Mouse (Mus musculus) heart, embryonic 14.5 days (tissue): Measurements from ENCODE around the gene Olfr54. TPM values are rescaled to one million over a fixed set of nuclear protein-coding genes. Genes with fewer than 3 reads are reported as not detected.

Source experiments
- ATAC-seq: fragments of 200-750 bp; cut with Nextera tagmentation; 2 replicates; pipeline ENCODE4 v1.8.0; 2017; ENCODE audit warnings: low read depth, moderate TSS enrichment; ENCODE audit not compliant: insufficient number of reproducible peaks, insufficient read depth, low FRiP score
- H3K27ac ChIP-seq, 2 experiments: fragments of 200-500 bp in 1 of 2; fragments of 300-500 bp in 1 of 2; sonication (generic) in 1 of 2; replicated peaks in 1 of 2; 2 replicates each; pipeline ENCODE4 v1.5.1; 2012 to 2014; ENCODE audit warnings: low read depth in 2 of 2, low read length in 2 of 2, control low read depth in 1 of 2, mild to moderate bottlenecking in 1 of 2, mixed read lengths in 1 of 2; ENCODE audit not compliant: control insufficient read depth in 1 of 2, insufficient read depth in 1 of 2
- H3K27me3 ChIP-seq: fragments of 300-500 bp; sonication (generic); 2 replicates; pipeline ENCODE4 v1.6.1; 2014; ENCODE audit warnings: mild to moderate bottlenecking, low read length, control low read depth; ENCODE audit not compliant: control insufficient read depth, insufficient read depth
- H3K36me3 ChIP-seq: fragments of 300-500 bp; sonication (generic); 2 replicates; pipeline ENCODE4 v1.6.1; 2014; ENCODE audit warnings: mild to moderate bottlenecking, control low read depth, low read length, mixed read lengths; ENCODE audit not compliant: control insufficient read depth, insufficient read depth
- H3K4me1 ChIP-seq, 2 experiments: fragments of 200-500 bp in 1 of 2; fragments of 300-500 bp in 1 of 2; sonication (generic) in 1 of 2; 2 replicates each; pipeline ENCODE4 v1.6.1; 2012 to 2014; ENCODE audit warnings: low read length in 2 of 2, control low read depth in 1 of 2, mixed read lengths in 1 of 2; ENCODE audit not compliant: control insufficient read depth in 2 of 2, insufficient read depth in 2 of 2
- H3K4me2 ChIP-seq: fragments of 300-500 bp; sonication (generic); 2 replicates; pipeline ENCODE4 v1.6.1; 2014; ENCODE audit warnings: mild to moderate bottlenecking, low read length
- H3K4me3 ChIP-seq, 2 experiments: fragments of 200-500 bp in 1 of 2; fragments of 300-500 bp in 1 of 2; sonication (generic) in 1 of 2; 2 replicates each; pipeline ENCODE4 v1.5.1; 2012 to 2014; ENCODE audit warnings: low read length in 2 of 2, mild to moderate bottlenecking in 2 of 2, control low read depth in 1 of 2, low read depth in 1 of 2, moderate library complexity in 1 of 2; ENCODE audit not compliant: control insufficient read depth in 1 of 2, insufficient read depth in 1 of 2
- H3K9ac ChIP-seq: fragments of 300-500 bp; sonication (generic); 2 replicates; pipeline ENCODE4 v1.6.1; 2014; ENCODE audit warnings: mild to moderate bottlenecking, low read length
- H3K9me3 ChIP-seq: fragments of 300-500 bp; sonication (generic); 2 replicates; pipeline ENCODE4 v1.6.1; 2016; ENCODE audit warnings: low read length, control low read depth; ENCODE audit not compliant: control insufficient read depth
- whole genome bisulfite sequencing: fragments of 180-500 bp; shearing (Covaris S2); extraction: QIAGEN DNeasy Blood & Tissue Kit; methylation state at CpG from one replicate; pipeline ENCODE4 v1.1.7; 2014; 5-methylcytosine and 5-hydroxymethylcytosine counted together
- polyA plus RNA-seq: library from polyadenylated mRNA; unstranded; fragments of >200 nt; fragmentation: Nextera tagmentation; extraction: Ambion mirVana; gene quantifications from 2 replicates; pipeline ENCODE4 v1.2.1, GENCODE M21; 2014

Gene Olfr54
- not detected in 2 replicates for polyA plus RNA-seq

- Histone ChIP-seq H3K9me3 (peaks cover 3% of the 10 kb centered on the region; the same call in 1 of the 2 replicates), H3K4me3 (no peak within 1 kb of the TSS), H3K27me3 (no peaks in the 10 kb centered on the region), H3K27ac (no peak within 1 kb of the TSS), H3K4me2 (no peak within 1 kb of the TSS), H3K9ac (no peak within 1 kb of the TSS), H3K4me1 (no peaks in the 10 kb centered on the region), H3K36me3 (no peaks in the 10 kb centered on the region)
- WGBS, result 43% methylated on average over 1 of the region's 1 CpGs
- ATAC-seq, result no peak
Measured at GRCm38 (mm10) chr11:51013936-51014335, at the start of gene Olfr54. Olfr54 (plus strand) TSS chr11:51014236.

- no peak overlapping the region for H3K4me2 ChIP-seq
- WGBS, result 60% methylated on average over 2 of the region's 2 CpGs
Measured at GRCm38 (mm10) chr11:50964886-50965285, 49.1 kb upstream of the Olfr54 start.

GRCm38 (mm10) chr11:50966230-50966629 lies 47.8 kb upstream of the Olfr54 start, which contains the start of gene Olfr1378:
Olfr1378 (plus strand) TSS chr11:50966530.
- Histone ChIP-seq H3K4me2 (no peak within 1 kb of the TSS), H3K27me3 (peaks cover 8% of the 10 kb centered on the region), H3K9me3 (no peaks in the 10 kb centered on the region), H3K4me3 (no peak within 1 kb of the TSS), H3K36me3 (no peaks in the 10 kb centered on the region), H3K9ac (no peak within 1 kb of the TSS), H3K4me1 (no peaks in the 10 kb centered on the region), H3K27ac (no peak within 1 kb of the TSS)
- no peak for ATAC-seq
- WGBS, result 85% methylated on average over 11 of the region's 11 CpGs

More at GRCm38 (mm10) chr11:50964886-50965285, 49.1 kb upstream of the Olfr54 start:
- Histone ChIP-seq H3K4me3 (no peak overlapping the region), H3K4me1 (no peaks in the 10 kb centered on the region), H3K36me3 (no peaks in the 10 kb centered on the region), H3K9me3 (no peaks in the 10 kb centered on the region), H3K27me3 (peaks cover 8% of the 10 kb centered on the region), H3K27ac (no peak overlapping the region), H3K9ac (no peak overlapping the region)
- ATAC-seq, result no peak

- no peak for ATAC-seq
- WGBS, result 65% methylated on average over 4 of the region's 4 CpGs
- H3K4me1 ChIP-seq, result no peaks in the 10 kb centered on the region
- H3K4me2 ChIP-seq, result no peak overlapping the region
- H3K27me3 ChIP-seq, result peaks cover 14% of the 10 kb centered on the region
- no peak overlapping the region for H3K9ac ChIP-seq
- H3K36me3 ChIP-seq, result no peaks in the 10 kb centered on the region
- no peak overlapping the region for H3K4me3 ChIP-seq
- H3K27ac ChIP-seq, result no peak overlapping the region
- no peaks in the 10 kb centered on the region for H3K9me3 ChIP-seq
Measured at GRCm38 (mm10) chr11:50977216-50977615, 36.8 kb upstream of the Olfr54 start.

GRCm38 (mm10) chr11:50981667-50982066 lies 32.4 kb upstream of the Olfr54 start, which contains the start of gene Olfr1377:
Olfr1377 (plus strand) TSS chr11:50981967.
- Histone ChIP-seq H3K27me3 (peaks cover 29% of the 10 kb centered on the region), H3K4me3 (no peak within 1 kb of the TSS)

GRCm38 (mm10) chr11:51003296-51003695 lies 10.7 kb upstream of the Olfr54 start, which contains the start of gene Olfr51:
Olfr51 (plus strand) TSS chr11:51003596.
- Histone ChIP-seq H3K9ac (no peak within 1 kb of the TSS), H3K4me3 (no peak within 1 kb of the TSS), H3K4me2 (no peak within 1 kb of the TSS), H3K9me3 (no peaks in the 10 kb centered on the region), H3K4me1 (no peaks in the 10 kb centered on the region), H3K27me3 (no peaks in the 10 kb centered on the region), H3K27ac (no peak within 1 kb of the TSS), H3K36me3 (no peaks in the 10 kb centered on the region)
- 67% methylated on average over 5 of the region's 5 CpGs for WGBS
- no peak for ATAC-seq

More at GRCm38 (mm10) chr11:50981667-50982066, 32.4 kb upstream of the Olfr54 start, which contains the start of gene Olfr1377:
- Histone ChIP-seq H3K9ac (no peak within 1 kb of the TSS), H3K4me2 (no peak within 1 kb of the TSS), H3K36me3 (no peaks in the 10 kb centered on the region), H3K4me1 (peaks cover 0 to 3% of the 10 kb centered on the region in 2 experiments; a peak in 1 of 4 replicates), H3K9me3 (no peaks in the 10 kb centered on the region), H3K27ac (no peak within 1 kb of the TSS)
- WGBS, result 59% methylated on average over 5 of the region's 5 CpGs
- ATAC-seq, result no peak

- no peak for ATAC-seq
- 31% methylated on average over 5 of the region's 5 CpGs for WGBS
Measured at GRCm38 (mm10) chr11:51011821-51012220, 2.2 kb upstream of the Olfr54 start.

GRCm38 (mm10) chr11:51016341-51016740 lies 2.3 kb downstream of the Olfr54 start:
- no peaks in the 10 kb centered on the region for H3K36me3 ChIP-seq
- H3K27me3 ChIP-seq, result no peaks in the 10 kb centered on the region
- WGBS, result 43% methylated on average over 2 of the region's 2 CpGs
- H3K4me2 ChIP-seq, result no peak overlapping the region
- ATAC-seq, result no peak
- no peak overlapping the region for H3K9ac ChIP-seq
- peaks cover under 1% of the 10 kb centered on the region; the same call in 1 of the 2 replicates for H3K9me3 ChIP-seq
- H3K4me1 ChIP-seq, result no peaks in the 10 kb centered on the region
- H3K4me3 ChIP-seq, result no peak overlapping the region
- H3K27ac ChIP-seq, result no peak overlapping the region

More at GRCm38 (mm10) chr11:51011821-51012220, 2.2 kb upstream of the Olfr54 start:
- no peaks in the 10 kb centered on the region for H3K36me3 ChIP-seq
- no peak overlapping the region for H3K4me2 ChIP-seq
- peaks cover 3% of the 10 kb centered on the region; the same call in 1 of the 2 replicates for H3K9me3 ChIP-seq
- H3K4me3 ChIP-seq, result no peak overlapping the region
- no peak overlapping the region for H3K27ac ChIP-seq
- no peaks in the 10 kb centered on the region for H3K4me1 ChIP-seq
- H3K9ac ChIP-seq, result no peak overlapping the region
- H3K27me3 ChIP-seq, result no peaks in the 10 kb centered on the region
